Mouse (Mus musculus) liver, embryonic 16.5 days (tissue): ENCODE results near the gene Alkbh1. TPM values are rescaled to one million over a fixed set of nuclear protein-coding genes. Genes with fewer than 3 reads are reported as not detected.

Experiments
- ATAC-seq: fragments of 200-750 bp; cut with Nextera tagmentation; 2 replicates; pipeline ENCODE4 v1.8.0; 2017; ENCODE audit warnings: low read depth, mild to moderate bottlenecking, moderate number of reproducible peaks, moderate library complexity
- H3K27ac ChIP-seq: fragments of 300-500 bp; sonication (generic); 2 replicates; pipeline ENCODE4 v1.5.1; 2014; ENCODE audit warnings: mild to moderate bottlenecking, low read length
- H3K27me3 ChIP-seq: fragments of 300-500 bp; sonication (generic); 2 replicates; pipeline ENCODE4 v1.6.1; 2014; ENCODE audit warnings: low read depth, low read length, mixed read lengths; ENCODE audit not compliant: control insufficient read depth, insufficient read depth
- H3K36me3 ChIP-seq: fragments of 300-500 bp; sonication (generic); 2 replicates; pipeline ENCODE4 v1.6.1; 2014; ENCODE audit warnings: mild to moderate bottlenecking; ENCODE audit not compliant: control insufficient read depth, insufficient read depth
- H3K4me1 ChIP-seq: fragments of 300-500 bp; sonication (generic); 2 replicates; pipeline ENCODE4 v1.6.1; 2014; ENCODE audit warnings: low read depth, low read length, mixed read lengths; ENCODE audit not compliant: control insufficient read depth
- H3K4me2 ChIP-seq: fragments of 300-500 bp; sonication (generic); 2 replicates; pipeline ENCODE4 v1.6.1; 2014; ENCODE audit warnings: low read depth, low read length, mixed read lengths
- H3K4me3 ChIP-seq: fragments of 300-500 bp; sonication (generic); 2 replicates; pipeline ENCODE4 v1.5.1; 2014; ENCODE audit warnings: low read depth, mild to moderate bottlenecking, low read length
- H3K9ac ChIP-seq: fragments of 300-500 bp; sonication (generic); 2 replicates; pipeline ENCODE4 v1.6.1; 2014; ENCODE audit warnings: low read depth, low read length
- H3K9me3 ChIP-seq: fragments of 300-500 bp; sonication (generic); replicated peaks from 2 replicates; pipeline ENCODE4 v1.6.1; 2016; ENCODE audit warnings: low read length; ENCODE audit not compliant: control insufficient read depth
- WGBS: fragments of 180-500 bp; shearing (Covaris S2); extraction: QIAGEN DNeasy Blood & Tissue Kit; methylation state at CpG from one replicate; pipeline ENCODE4 v1.1.7; 2014; ENCODE audit not compliant: insufficient replicate concordance; 5-methylcytosine and 5-hydroxymethylcytosine counted together
- polyA plus RNA-seq: library from polyadenylated mRNA; unstranded; fragments of >200 nt; fragmentation: Nextera tagmentation; extraction: Ambion mirVana; gene quantifications from 2 replicates; pipeline ENCODE4 v1.2.1, GENCODE M21; 2015

Gene Alkbh1
- polyA plus RNA-seq, 1 experiment from 2014 or later: 17.4 TPM

- H3K27me3 ChIP-seq: no peaks in the 10 kb centered on the region
- no peak for ATAC-seq
- peak overlapping the region; percentile 29; the same call in 1 of the 2 replicates for H3K27ac ChIP-seq
Measured at GRCm38 (mm10) chr12:87393447-87394145, 50.2 kb downstream of the Alkbh1 start.

GRCm38 (mm10) chr12:87391355-87391754 lies 52.5 kb downstream of the Alkbh1 start:
- Histone ChIP-seq H3K36me3 (no peaks in the 10 kb centered on the region), H3K27ac (no peak overlapping the region), H3K27me3 (no peaks in the 10 kb centered on the region)

More at GRCm38 (mm10) chr12:87393447-87394145, 50.2 kb downstream of the Alkbh1 start:
- Histone ChIP-seq H3K4me2 (no peak overlapping the region), H3K36me3 (no peaks in the 10 kb centered on the region), H3K9ac (no peak overlapping the region), H3K4me1 (peaks cover 2% of the 10 kb centered on the region; the same call in 1 of the 2 replicates), H3K9me3 (no peaks in the 10 kb centered on the region), H3K4me3 (no peak overlapping the region)
- WGBS: 36% methylated on average over 4 of the region's 4 CpGs

GRCm38 (mm10) chr12:87389231-87389630 lies 54.6 kb downstream of the Alkbh1 start:
- ATAC-seq: no peak
- Histone ChIP-seq H3K27me3 (no peaks in the 10 kb centered on the region), H3K9ac (no peak overlapping the region), H3K4me2 (peak overlapping the region; percentile 99), H3K36me3 (no peaks in the 10 kb centered on the region), H3K9me3 (no peaks in the 10 kb centered on the region), H3K4me3 (peak overlapping the region; percentile 76; the same call in 1 of the 2 replicates), H3K27ac (no peak overlapping the region), H3K4me1 (peaks cover 15% of the 10 kb centered on the region)
- 74% methylated on average over 3 of the region's 3 CpGs for WGBS

More at GRCm38 (mm10) chr12:87391355-87391754, 52.5 kb downstream of the Alkbh1 start:
- H3K4me2 ChIP-seq: no peak overlapping the region
- no peak overlapping the region for H3K4me3 ChIP-seq
- peaks cover 11% of the 10 kb centered on the region for H3K4me1 ChIP-seq
- no peak for ATAC-seq
- no peak overlapping the region for H3K9ac ChIP-seq
- H3K9me3 ChIP-seq: no peaks in the 10 kb centered on the region

GRCm38 (mm10) chr12:87388122-87388774 lies 55.6 kb downstream of the Alkbh1 start, which contains the start of gene Sptlc2:
Gene Sptlc2 (minus strand): TSS chr12:87388355.
- ATAC-seq: peak; percentile 95
- H3K4me1 ChIP-seq: peaks cover 15% of the 10 kb centered on the region

GRCm38 (mm10) chr12:87387171-87388121 lies 56.4 kb downstream of the Alkbh1 start:
- Histone ChIP-seq H3K4me1 (peaks cover 13% of the 10 kb centered on the region), H3K4me3 (peak overlapping the region; percentile 76), H3K27ac (peak overlapping the region; percentile 61), H3K4me2 (peak overlapping the region; percentile 99), H3K9me3 (no peaks in the 10 kb centered on the region), H3K36me3 (no peaks in the 10 kb centered on the region), H3K27me3 (no peaks in the 10 kb centered on the region), H3K9ac (peak overlapping the region; percentile 85)
- peak; percentile 17 for ATAC-seq
- WGBS: 0% methylated on average over 63 of the region's 65 CpGs

More at GRCm38 (mm10) chr12:87388122-87388774, 55.6 kb downstream of the Alkbh1 start, which contains the start of gene Sptlc2:
- H3K27me3 ChIP-seq: no peaks in the 10 kb centered on the region
- H3K4me3 ChIP-seq: peak within 1 kb of the TSS; percentile 76
- H3K9me3 ChIP-seq: no peaks in the 10 kb centered on the region
- WGBS: under 1% methylated on average over 45 of the region's 45 CpGs
- peak within 1 kb of the TSS; percentile 85 for H3K9ac ChIP-seq
- peak within 1 kb of the TSS; percentile 61 for H3K27ac ChIP-seq
- H3K4me2 ChIP-seq: peak within 1 kb of the TSS; percentile 99
- no peaks in the 10 kb centered on the region for H3K36me3 ChIP-seq

- WGBS: 60% methylated on average over 3 of the region's 3 CpGs
- Histone ChIP-seq H3K4me2 (no peak overlapping the region), H3K36me3 (no peaks in the 10 kb centered on the region), H3K27ac (no peak overlapping the region), H3K9me3 (no peaks in the 10 kb centered on the region), H3K27me3 (no peaks in the 10 kb centered on the region), H3K4me1 (peaks cover 26% of the 10 kb centered on the region), H3K4me3 (no peak overlapping the region), H3K9ac (no peak overlapping the region)
- ATAC-seq: no peak
Measured at GRCm38 (mm10) chr12:87385051-87385450, 58.8 kb downstream of the Alkbh1 start.

GRCm38 (mm10) chr12:87381380-87381682 lies 62.5 kb downstream of the Alkbh1 start:
- no peak overlapping the region for H3K27ac ChIP-seq
- 0 out of 2 replicates have a peak, but pooled peaks have one; percentile 7 for ATAC-seq

GRCm38 (mm10) chr12:87380586-87381379 lies 63.0 kb downstream of the Alkbh1 start:
- WGBS: 33% methylated on average over 10 of the region's 10 CpGs
- no peak overlapping the region for H3K27ac ChIP-seq
- 0 out of 2 replicates have a peak, but pooled peaks have one; percentile 27 for ATAC-seq

More at GRCm38 (mm10) chr12:87381380-87381682, 62.5 kb downstream of the Alkbh1 start:
- no peaks in the 10 kb centered on the region for H3K27me3 ChIP-seq
- H3K9me3 ChIP-seq: no peaks in the 10 kb centered on the region
- H3K36me3 ChIP-seq: no peaks in the 10 kb centered on the region
- no peak overlapping the region for H3K4me2 ChIP-seq
- peaks cover 19% of the 10 kb centered on the region for H3K4me1 ChIP-seq
- H3K4me3 ChIP-seq: no peak overlapping the region
- 18% methylated on average over 2 of the region's 2 CpGs for WGBS
- no peak overlapping the region for H3K9ac ChIP-seq

More at GRCm38 (mm10) chr12:87380586-87381379, 63.0 kb downstream of the Alkbh1 start:
- H3K4me3 ChIP-seq: no peak overlapping the region
- H3K9ac ChIP-seq: no peak overlapping the region
- no peaks in the 10 kb centered on the region for H3K36me3 ChIP-seq
- peaks cover 15% of the 10 kb centered on the region for H3K4me1 ChIP-seq
- H3K9me3 ChIP-seq: no peaks in the 10 kb centered on the region
- no peaks in the 10 kb centered on the region for H3K27me3 ChIP-seq
- H3K4me2 ChIP-seq: no peak overlapping the region
